ENCODE assay signal across 8 mouse cellular contexts in genomic region chr6:43685985-43686384, GRCm38 (mm10). TPM values are rescaled to one million over a fixed set of nuclear protein-coding genes. Genes with fewer than 3 reads are reported as not detected.
DNase-seq lines count a peak whose midpoint lies in the region; ATAC-seq and TF ChIP-seq lines count a peak whose summit lies in the region.

No protein-coding gene starts in this region.

- no peaks in the 10 kb centered on the region for H3K36me3 ChIP-seq in kidney, postnatal 0 days (ENCODE audit: insufficient read depth, low read length)
- H3K36me3 ChIP-seq in E14TG2a.4 (ENCODE audit: insufficient read depth, low read length) = no peaks in the 10 kb centered on the region
- no peaks in the 10 kb centered on the region for H3K36me3 ChIP-seq in hindbrain, postnatal 0 days (ENCODE audit: insufficient read depth, low read length)
- no peaks in the 10 kb centered on the region for H3K36me3 ChIP-seq in intestine, embryonic 16.5 days (ENCODE audit: control insufficient read depth, insufficient read depth, low read length)

- no peak overlapping the region for H3K9ac ChIP-seq in kidney, postnatal 0 days (ENCODE audit: low read depth, low read length)
- H3K9ac ChIP-seq in hindbrain, postnatal 0 days (replicated peaks; ENCODE audit: low read length) = no peak overlapping the region
- no peak overlapping the region for H3K9ac ChIP-seq in intestine, embryonic 16.5 days (ENCODE audit: low read depth, low read length)

- DNase-seq in kidney, postnatal 0 days (ENCODE audit: low spot score) = peak; percentile 79
- no peak for DNase-seq in kidney, adult 8-10 months
- peak; percentile 72 for DNase-seq in brain, adult 2 months (ENCODE audit: low read depth, low spot score)
- DNase-seq in hindbrain, postnatal 0 days (ENCODE audit: low spot score) = peak; percentile 84
- DNase-seq in urinary bladder, postnatal 14 days (ENCODE audit: low spot score) = no peak
- no peak for DNase-seq in thymus, postnatal 0 days (ENCODE audit: low spot score)

- H3K4me2 ChIP-seq in kidney, postnatal 0 days (ENCODE audit: low read length) = no peak overlapping the region
- no peak overlapping the region for H3K4me2 ChIP-seq in hindbrain, postnatal 0 days (ENCODE audit: low read depth, low read length)
- no peak overlapping the region for H3K4me2 ChIP-seq in intestine, embryonic 16.5 days (ENCODE audit: low read depth, low read length)

- 49% methylated on average over 2 of the region's 2 CpGs for WGBS in kidney, postnatal 0 days
- WGBS in hindbrain, postnatal 0 days = 47% methylated on average over 2 of the region's 2 CpGs
- 45% methylated on average over 2 of the region's 2 CpGs for WGBS in intestine, embryonic 16.5 days

- H3K9me3 ChIP-seq in kidney, postnatal 0 days (replicated peaks; ENCODE audit: low read length) = no peaks in the 10 kb centered on the region
- no peaks in the 10 kb centered on the region for H3K9me3 ChIP-seq in E14TG2a.4 (ENCODE audit: low read length)
- no peaks in the 10 kb centered on the region for H3K9me3 ChIP-seq in hindbrain, postnatal 0 days (ENCODE audit: low read length)
- H3K9me3 ChIP-seq in intestine, embryonic 16.5 days (ENCODE audit: control insufficient read depth, low read length) = no peaks in the 10 kb centered on the region

- H3K4me3 ChIP-seq in kidney, postnatal 0 days (replicated peaks; ENCODE audit: low read depth, low read length) = no peak overlapping the region
- H3K4me3 ChIP-seq in E14TG2a.4 (replicated peaks; ENCODE audit: low read length) = no peak overlapping the region
- no peak overlapping the region for H3K4me3 ChIP-seq in hindbrain, postnatal 0 days (ENCODE audit: low read length)
- no peak overlapping the region for H3K4me3 ChIP-seq in intestine, embryonic 16.5 days (ENCODE audit: low read length)

- no peak overlapping the region for H3K27ac ChIP-seq in kidney, postnatal 0 days
- H3K27ac ChIP-seq in hindbrain, postnatal 0 days = no peak overlapping the region
- no peak overlapping the region for H3K27ac ChIP-seq in intestine, embryonic 16.5 days (ENCODE audit: low read length)

- no peaks in the 10 kb centered on the region for H3K27me3 ChIP-seq in kidney, postnatal 0 days (ENCODE audit: insufficient read depth, low read length)
- no peaks in the 10 kb centered on the region for H3K27me3 ChIP-seq in E14TG2a.4 (ENCODE audit: insufficient read depth, low read length)
- H3K27me3 ChIP-seq in hindbrain, postnatal 0 days (ENCODE audit: insufficient read depth, low read length) = no peaks in the 10 kb centered on the region
- no peaks in the 10 kb centered on the region for H3K27me3 ChIP-seq in intestine, embryonic 16.5 days (replicated peaks; ENCODE audit: control insufficient read depth, insufficient read depth, low read length)

- peak; percentile 84 for TF ChIP-seq CTCF in kidney, postnatal 0 days (IDR thresholded peaks at IDR 0.05; ENCODE audit: low read depth)
- 0 out of 2 replicates have a peak, but pooled peaks have one; percentile 13 for TF ChIP-seq CTCF in E14TG2a.4 (conservative IDR thresholded peaks at IDR 0.05; ENCODE audit: low read length)
- TF ChIP-seq CTCF in hindbrain, postnatal 0 days (IDR thresholded peaks at IDR 0.05; ENCODE audit: low read depth) = peak; percentile 77

- no peaks in the 10 kb centered on the region for H3K4me1 ChIP-seq in kidney, postnatal 0 days (replicated peaks; ENCODE audit: insufficient read depth, low read length)
- no peaks in the 10 kb centered on the region for H3K4me1 ChIP-seq in E14TG2a.4 (replicated peaks; ENCODE audit: low read depth, low read length)
- no peaks in the 10 kb centered on the region for H3K4me1 ChIP-seq in hindbrain, postnatal 0 days (ENCODE audit: insufficient read depth, low read length)
- H3K4me1 ChIP-seq in intestine, embryonic 16.5 days (ENCODE audit: control insufficient read depth, insufficient read depth, low read length) = no peaks in the 10 kb centered on the region

- no peak for ATAC-seq in kidney, postnatal 0 days (replicated peaks; ENCODE audit: low FRiP score, low read depth)
- ATAC-seq in hindbrain, postnatal 0 days = peak; percentile 56; the same call in 1 of the 2 replicates
- no peak for ATAC-seq in intestine, embryonic 16.5 days

RNA-seq across cellular contexts. Expression of gene Tpk1, which starts 19.9 kb away (rescaled TPM):
- 29.5 and 32.4 TPM in 2 replicates for polyA plus RNA-seq in kidney, postnatal 0 days (2015; fragmentation: Nextera tagmentation; extraction: Ambion mirVana)
- 5.0 and 5.5 TPM in 2 replicates for total RNA-seq in hindbrain, postnatal 0 days (2014; rRNA removed)
- 5.7 and 6.1 TPM in 2 replicates for polyA plus RNA-seq in hindbrain, postnatal 0 days (2015; fragmentation: Nextera tagmentation; extraction: Ambion mirVana)
- 11.0 and 11.7 TPM in 2 replicates for polyA plus RNA-seq in thymus, postnatal 0 days (2015; fragmentation: Nextera tagmentation; extraction: Ambion mirVana)
- 25.7 and 28.6 TPM in 2 replicates for polyA plus RNA-seq in intestine, embryonic 16.5 days (2015; fragmentation: Nextera tagmentation; extraction: Ambion mirVana)

Comparison
In these comparisons a context has a peak if more than half of its experiments do, and no peak if none do; other contexts are left out.
1. DNase-seq: peak in kidney, postnatal 0 days (single experiment), brain, adult 2 months (single experiment) and hindbrain, postnatal 0 days (single experiment); none in kidney, adult 8-10 months (0 of 2), urinary bladder, postnatal 14 days (single experiment) and thymus, postnatal 0 days (single experiment).
2. CTCF ChIP-seq: peak in every context shown above with its lines; median percentile 84 in kidney, postnatal 0 days; 77 in hindbrain, postnatal 0 days; 13 in E14TG2a.4.